8 mouse cellular contexts compared by ENCODE assay signal in the genomic region with DNA sequence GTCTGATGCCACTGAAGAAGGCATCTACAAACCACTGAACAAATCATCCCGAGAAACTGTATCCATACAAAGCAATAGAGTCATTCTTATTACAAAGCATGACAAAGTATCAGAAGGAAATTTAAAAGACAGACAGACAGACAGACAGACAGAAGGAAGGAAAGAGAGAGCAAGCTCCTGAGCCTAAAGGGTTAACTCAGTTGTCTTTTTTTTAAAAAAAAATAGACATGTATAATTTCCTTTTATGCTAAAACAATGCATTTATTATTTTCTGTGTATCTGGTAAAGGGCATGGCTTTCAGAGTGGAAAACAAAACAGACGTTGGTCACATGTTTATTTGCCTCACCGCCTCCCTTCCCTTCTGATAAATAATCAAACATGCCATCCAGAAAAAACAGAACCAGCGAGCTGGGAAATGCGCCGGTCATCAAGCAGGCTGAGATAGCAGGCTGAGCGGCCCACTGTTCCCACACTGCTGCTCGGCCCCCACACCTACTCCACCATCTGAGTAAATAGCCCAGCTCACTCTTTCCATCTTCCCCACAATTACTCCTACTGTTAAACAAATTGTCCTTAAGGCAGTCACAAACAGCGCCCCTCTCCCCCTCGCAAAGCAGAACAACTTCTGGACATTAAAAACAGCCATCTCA.
DNase-seq lines count a peak whose midpoint lies in the region; ATAC-seq lines count a peak whose summit lies in the region.

No protein-coding gene starts in this region.

- WGBS in embryonic facial prominence, embryonic 10.5 days, result 25% methylated on average over 10 of the region's 10 CpGs
- 30% methylated on average over 10 of the region's 10 CpGs for WGBS in hindbrain, embryonic 11.5 days
- 6% methylated on average over 10 of the region's 10 CpGs for WGBS in liver, embryonic 15.5 days (ENCODE audit: insufficient replicate concordance)

- H3K27me3 ChIP-seq in embryonic facial prominence, embryonic 10.5 days (replicated peaks; ENCODE audit: low read depth, poor library complexity, severe bottlenecking), result 0 out of 2 replicates have a peak, but pooled peaks cover 6% of the 10 kb centered on the region
- 0 out of 2 replicates have a peak, but pooled peaks cover 2% of the 10 kb centered on the region for H3K27me3 ChIP-seq in hindbrain, embryonic 11.5 days (ENCODE audit: control insufficient read depth, insufficient read depth, low read length)
- H3K27me3 ChIP-seq in liver, embryonic 15.5 days, result no peaks in the 10 kb centered on the region

- H3K36me3 ChIP-seq in embryonic facial prominence, embryonic 10.5 days (replicated peaks), result no peaks in the 10 kb centered on the region
- no peaks in the 10 kb centered on the region for H3K36me3 ChIP-seq in hindbrain, embryonic 11.5 days (ENCODE audit: control insufficient read depth, insufficient read depth, low read length)
- H3K36me3 ChIP-seq in liver, embryonic 15.5 days (replicated peaks), result no peaks in the 10 kb centered on the region

- no peak for ATAC-seq in hindbrain, embryonic 11.5 days (ENCODE audit: low FRiP score)
- no peak for ATAC-seq in liver, embryonic 15.5 days (ENCODE audit: insufficient read depth)

- H3K4me3 ChIP-seq in embryonic facial prominence, embryonic 10.5 days, result peak overlapping the region; percentile 1; the same call in 1 of the 2 replicates
- H3K4me3 ChIP-seq in hindbrain, embryonic 11.5 days (ENCODE audit: low read depth, low read length), result no peak overlapping the region
- peak overlapping the region; percentile 29 for H3K4me3 ChIP-seq in liver, embryonic 15.5 days (replicated peaks)

- peaks cover 73% of the 10 kb centered on the region for H3K4me1 ChIP-seq in embryonic facial prominence, embryonic 10.5 days
- H3K4me1 ChIP-seq in hindbrain, embryonic 11.5 days (replicated peaks; ENCODE audit: control insufficient read depth, insufficient read depth, low read length), result peaks cover 8% of the 10 kb centered on the region
- H3K4me1 ChIP-seq in liver, embryonic 15.5 days (replicated peaks), result peaks cover 33% of the 10 kb centered on the region

- no peak overlapping the region for H3K9ac ChIP-seq in hindbrain, embryonic 11.5 days (ENCODE audit: low read depth, low read length)
- no peak overlapping the region for H3K9ac ChIP-seq in liver, embryonic 15.5 days

- no peak overlapping the region for H3K4me2 ChIP-seq in hindbrain, embryonic 11.5 days (replicated peaks; ENCODE audit: low read depth, low read length)
- H3K4me2 ChIP-seq in liver, embryonic 15.5 days, result peak overlapping the region; percentile 63

- peak; percentile 11 for DNase-seq in right cerebral cortex, adult 18-20 months
- no peak for DNase-seq in right cerebral cortex, postnatal 4 days
- DNase-seq in embryonic facial prominence, embryonic 10.5 days (ENCODE audit: low spot score), result peak; percentile 44
- DNase-seq in hindbrain, embryonic 11.5 days (ENCODE audit: low spot score), result peak; percentile 35
- peak; percentile 6 for DNase-seq in thymus, postnatal 25 days
- no peak for DNase-seq in adrenal gland, postnatal 25 days
- no peak for DNase-seq in frontal cortex, postnatal 36 days (ENCODE audit: low spot score in 2 of 2)

- H3K9me3 ChIP-seq in embryonic facial prominence, embryonic 10.5 days, result no peaks in the 10 kb centered on the region
- H3K9me3 ChIP-seq in hindbrain, embryonic 11.5 days (ENCODE audit: control insufficient read depth, low read length), result no peaks in the 10 kb centered on the region
- H3K9me3 ChIP-seq in liver, embryonic 15.5 days (replicated peaks), result no peaks in the 10 kb centered on the region

- H3K27ac ChIP-seq in embryonic facial prominence, embryonic 10.5 days (replicated peaks), result peak overlapping the region; percentile 57
- no peak overlapping the region for H3K27ac ChIP-seq in hindbrain, embryonic 11.5 days (ENCODE audit: low read depth, low read length)
- H3K27ac ChIP-seq in liver, embryonic 15.5 days (replicated peaks), result peak overlapping the region; percentile 60

Comparison
In these comparisons a context has a peak if more than half of its experiments do, and no peak if none do; other contexts are left out.
1. DNase-seq: peak in right cerebral cortex, adult 18-20 months (single experiment), embryonic facial prominence, embryonic 10.5 days (single experiment), hindbrain, embryonic 11.5 days (single experiment) and thymus, postnatal 25 days (single experiment); none in right cerebral cortex, postnatal 4 days (single experiment), adrenal gland, postnatal 25 days (single experiment) and frontal cortex, postnatal 36 days (0 of 2).